Mouse (Mus musculus) heart, embryonic 11.5 days (tissue): ENCODE data around the gene Olfr433. TPM values are rescaled to one million over a fixed set of nuclear protein-coding genes. Genes with fewer than 3 reads are reported as not detected.
"Not testable (repeated sequence)": the region's sequence is repeated elsewhere in the genome, so short reads cannot be mapped to it uniquely, and the experiment has no call there.

Experiments
- ATAC-seq: fragments of 200-750 bp; cut with Nextera tagmentation; replicated peaks from 2 replicates; pipeline ENCODE4 v1.8.0; 2017; ENCODE audit warnings: moderate library complexity; ENCODE audit not compliant: insufficient number of reproducible peaks, low FRiP score, low TSS enrichment
- H3K27ac ChIP-seq: fragments of 300-500 bp; sonication (generic); 2 replicates; pipeline ENCODE4 v1.5.1; 2014; ENCODE audit warnings: mild to moderate bottlenecking, low read depth, low read length
- H3K27me3 ChIP-seq: fragments of 300-500 bp; sonication (generic); 2 replicates; pipeline ENCODE4 v1.6.1; 2014; ENCODE audit warnings: mild to moderate bottlenecking, low read length, mixed read lengths; ENCODE audit not compliant: control insufficient read depth, insufficient read depth
- H3K36me3 ChIP-seq: fragments of 300-500 bp; sonication (generic); 2 replicates; pipeline ENCODE4 v1.6.1; 2014; ENCODE audit warnings: mild to moderate bottlenecking, low read length, moderate library complexity, mixed read lengths; ENCODE audit not compliant: control insufficient read depth, insufficient read depth
- H3K4me1 ChIP-seq: fragments of 300-500 bp; sonication (generic); 2 replicates; pipeline ENCODE4 v1.6.1; 2014; ENCODE audit warnings: low read length; ENCODE audit not compliant: control insufficient read depth, insufficient read depth
- H3K4me2 ChIP-seq: fragments of 300-500 bp; sonication (generic); 2 replicates; pipeline ENCODE4 v1.6.1; 2014; ENCODE audit warnings: mild to moderate bottlenecking, moderate library complexity
- H3K4me3 ChIP-seq: fragments of 300-500 bp; sonication (generic); 2 replicates; pipeline ENCODE4 v1.5.1; 2014; ENCODE audit warnings: low read depth, low read length
- H3K9ac ChIP-seq: fragments of 300-500 bp; sonication (generic); 2 replicates; pipeline ENCODE4 v1.6.1; 2014; ENCODE audit warnings: mild to moderate bottlenecking, low read depth, low read length, moderate library complexity
- H3K9me3 ChIP-seq: fragments of 300-500 bp; sonication (generic); replicated peaks from 2 replicates; pipeline ENCODE4 v1.6.1; 2016; ENCODE audit warnings: low read length; ENCODE audit not compliant: control insufficient read depth
- WGBS: fragments of 180-500 bp; shearing (Covaris S2); extraction: QIAGEN DNeasy Blood & Tissue Kit; methylation state at CpG from one replicate; pipeline ENCODE4 v1.1.7; 2014; ENCODE audit not compliant: insufficient replicate concordance; 5-methylcytosine and 5-hydroxymethylcytosine counted together
- polyA plus RNA-seq: library from polyadenylated mRNA; unstranded; fragments of >200 nt; fragmentation: Nextera tagmentation; extraction: Ambion mirVana; gene quantifications from 2 replicates; pipeline ENCODE4 v1.2.1, GENCODE M21; 2014

Olfr433 gene
- 0.08 TPM in 1 of 2 replicates, not detected in the other for polyA plus RNA-seq

DNA sequence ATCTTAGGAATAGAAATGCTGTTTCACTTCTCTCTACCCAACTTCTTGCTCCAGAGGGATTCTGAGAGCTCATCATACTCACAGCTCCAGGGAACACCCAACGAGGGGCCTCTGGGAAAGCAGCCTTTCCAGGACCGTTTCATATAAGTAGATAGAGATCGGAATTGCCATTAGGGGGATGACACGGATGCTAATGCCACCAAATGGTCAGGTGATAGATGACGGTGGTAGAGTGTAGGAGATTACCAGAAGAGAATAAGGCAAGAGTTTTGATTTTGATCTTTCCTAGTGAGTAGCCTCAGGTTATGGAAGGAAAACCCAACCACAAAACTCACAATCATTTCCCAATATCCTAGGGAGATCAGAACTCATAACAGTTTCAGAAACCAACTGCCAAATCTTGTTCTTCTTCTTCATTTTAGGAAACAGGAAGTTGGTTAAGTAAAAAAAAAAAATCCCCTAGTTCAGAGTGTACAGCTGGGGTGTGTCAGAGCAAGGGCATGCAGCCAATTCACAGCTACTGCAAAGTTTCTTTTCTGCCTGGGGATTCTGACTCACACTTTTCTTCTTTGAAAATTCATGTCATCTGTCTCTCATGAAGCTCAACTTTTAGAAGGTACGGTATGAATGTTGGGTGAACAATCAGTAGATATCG is at the start of gene Olfr433:
Olfr433 (plus strand) TSS at position 183 of the 655 bp plus-strand sequence.
- ATAC-seq, result no peak
- no peak within 1 kb of the TSS for H3K4me2 ChIP-seq
- no peaks in the 10 kb centered on the region for H3K9me3 ChIP-seq
- H3K9ac ChIP-seq, result no peak within 1 kb of the TSS
- H3K4me3 ChIP-seq, result no peak within 1 kb of the TSS
- no peak within 1 kb of the TSS for H3K27ac ChIP-seq
- 64% methylated on average over 7 of the region's 7 CpGs for WGBS
- no peaks in the 10 kb centered on the region for H3K36me3 ChIP-seq
- no peaks in the 10 kb centered on the region for H3K27me3 ChIP-seq
- no peaks in the 10 kb centered on the region for H3K4me1 ChIP-seq

DNA sequence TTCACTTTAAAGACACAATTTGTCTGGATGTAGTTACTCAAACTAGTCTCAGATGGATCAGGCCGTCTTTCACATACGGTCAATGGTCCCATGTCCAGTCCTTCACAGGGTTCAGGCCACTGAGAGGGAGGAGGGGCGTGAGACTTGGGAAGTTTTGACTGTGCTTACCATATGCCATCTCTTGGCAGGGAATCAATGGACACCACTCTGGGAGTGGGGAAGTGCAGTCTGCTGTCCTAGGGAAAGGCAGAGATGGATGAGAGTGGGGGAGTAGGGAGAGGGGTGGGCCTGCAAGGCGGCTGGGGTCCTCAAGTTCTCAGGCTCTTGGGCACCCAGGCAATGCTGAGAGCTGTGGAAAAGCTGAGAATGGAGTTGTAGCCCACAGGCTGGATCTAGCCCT is 45.5 kb upstream of the Olfr433 start:
- Histone ChIP-seq H3K36me3 (no peaks in the 10 kb centered on the region), H3K4me3 (no peak overlapping the region), H3K27me3 (no peaks in the 10 kb centered on the region), H3K9ac (no peak overlapping the region), H3K9me3 (no peaks in the 10 kb centered on the region), H3K27ac (no peak overlapping the region), H3K4me1 (no peaks in the 10 kb centered on the region), H3K4me2 (no peak overlapping the region)
- ATAC-seq, result no peak
- 79% methylated on average over 4 of the region's 4 CpGs for WGBS

DNA sequence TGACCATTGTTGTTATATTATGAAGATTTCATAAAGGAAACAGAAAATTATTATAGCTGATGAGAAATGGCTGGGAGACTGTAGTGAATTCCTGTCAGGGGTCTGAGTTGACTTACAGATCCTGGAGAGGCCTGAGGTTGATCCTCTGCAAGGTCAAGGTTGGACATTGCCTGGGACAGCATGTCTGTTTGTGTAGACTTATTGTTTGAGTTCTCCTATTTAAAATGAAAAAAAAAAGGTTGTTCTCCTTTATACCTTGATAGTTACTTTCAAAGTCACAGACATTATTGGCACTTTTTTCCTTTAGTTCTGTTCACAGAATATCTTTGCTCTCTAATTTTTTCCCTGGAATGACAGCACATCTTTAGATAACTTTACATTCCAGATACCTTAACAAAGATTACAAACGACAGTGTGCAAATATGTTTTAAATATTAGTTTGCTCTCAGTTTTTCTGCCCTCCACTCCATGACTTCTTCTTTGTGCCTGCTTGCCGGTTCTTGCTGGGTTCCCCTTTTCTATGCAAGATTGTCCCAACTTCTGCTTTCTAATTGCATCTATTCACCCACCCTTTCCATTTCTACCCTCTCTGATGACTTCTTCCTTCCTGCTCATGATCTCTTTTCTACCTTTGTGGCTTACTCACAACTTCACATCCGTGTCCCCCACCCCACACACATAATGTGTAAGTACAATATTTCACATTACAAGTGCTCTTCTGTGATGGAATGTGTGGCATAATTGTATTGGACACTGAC is 36.0 kb upstream of the Olfr433 start:
- 42% methylated on average over 1 of the region's 3 CpGs for WGBS
- not testable (repeated sequence) for ATAC-seq, H3K9ac ChIP-seq, H3K27ac ChIP-seq, H3K4me2 ChIP-seq, H3K4me3 ChIP-seq, H3K36me3 ChIP-seq, H3K27me3 ChIP-seq, H3K9me3 ChIP-seq, H3K4me1 ChIP-seq

- not testable (repeated sequence) for H3K4me2 ChIP-seq, H3K27me3 ChIP-seq, H3K4me1 ChIP-seq, H3K4me3 ChIP-seq, ATAC-seq, H3K36me3 ChIP-seq, H3K9ac ChIP-seq, H3K9me3 ChIP-seq, H3K27ac ChIP-seq
Observed at GRCm38 (mm10) chr1:174007050-174007449, 33.5 kb upstream of the Olfr433 start.

DNA sequence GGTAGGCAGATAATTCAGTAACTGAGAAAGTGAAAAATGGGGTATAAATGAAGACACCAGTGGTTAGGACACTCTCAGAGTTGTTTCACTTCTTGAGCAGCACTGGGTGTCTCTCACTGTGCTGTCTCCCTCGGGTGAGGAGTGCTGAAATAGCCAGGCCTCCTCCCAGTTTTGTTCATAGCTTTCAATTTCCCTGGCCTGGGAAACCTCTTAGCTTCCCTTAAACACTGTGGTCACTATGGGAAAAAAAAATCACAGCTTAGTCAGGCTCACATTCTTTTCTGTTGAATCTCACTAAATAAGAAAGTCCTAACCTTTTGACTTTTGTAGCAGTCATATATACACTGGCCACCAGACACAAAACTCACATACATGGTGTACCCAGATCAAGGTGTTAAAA is 8.8 kb upstream of the Olfr433 start, which contains the start of gene Ifi205:
Ifi205 (minus strand) TSS at position 113 of the 400 bp plus-strand sequence.
- Histone ChIP-seq H3K4me3 (no peak within 1 kb of the TSS), H3K27me3 (no peaks in the 10 kb centered on the region), H3K4me2 (no peak within 1 kb of the TSS), H3K4me1 (no peaks in the 10 kb centered on the region), H3K36me3 (no peaks in the 10 kb centered on the region), H3K9me3 (no peaks in the 10 kb centered on the region), H3K27ac (no peak within 1 kb of the TSS), H3K9ac (no peak within 1 kb of the TSS)
- no peak for ATAC-seq
- WGBS, result 43% methylated on average over 1 of the region's 1 CpGs

GRCm38 (mm10) chr1:174035841-174036240 is 4.7 kb upstream of the Olfr433 start:
- Histone ChIP-seq H3K4me1 (no peaks in the 10 kb centered on the region), H3K36me3 (no peaks in the 10 kb centered on the region), H3K9ac (no peak overlapping the region), H3K9me3 (no peaks in the 10 kb centered on the region), H3K27me3 (no peaks in the 10 kb centered on the region), H3K4me2 (no peak overlapping the region), H3K27ac (no peak overlapping the region), H3K4me3 (no peak overlapping the region)
- WGBS, result 60% methylated on average over 4 of the region's 4 CpGs
- ATAC-seq, result no peak

DNA sequence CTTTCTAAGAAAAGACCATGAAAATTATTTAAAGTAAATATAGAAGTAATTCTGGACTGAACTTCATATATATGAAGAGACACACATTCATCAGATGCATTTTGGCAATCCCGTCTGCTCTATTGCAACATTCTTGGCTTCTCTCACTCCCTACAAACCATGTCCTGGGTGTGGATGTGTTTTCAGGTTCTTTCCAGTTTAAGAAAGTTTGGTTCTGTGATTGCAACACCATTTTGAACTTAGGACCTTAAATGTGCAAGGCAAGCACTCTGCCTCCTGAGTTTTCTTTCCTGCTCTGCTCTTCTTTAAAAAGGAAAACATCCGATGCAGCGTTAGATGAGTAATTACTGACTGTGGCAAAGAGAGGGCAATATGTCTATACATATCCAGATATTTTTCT is 2.0 kb upstream of the Olfr433 start:
- Histone ChIP-seq H3K36me3 (no peaks in the 10 kb centered on the region), H3K9ac (no peak overlapping the region), H3K4me3 (no peak overlapping the region), H3K4me1 (no peaks in the 10 kb centered on the region), H3K27me3 (no peaks in the 10 kb centered on the region), H3K4me2 (no peak overlapping the region), H3K9me3 (no peaks in the 10 kb centered on the region), H3K27ac (no peak overlapping the region)
- no peak for ATAC-seq
- 85% methylated on average over 3 of the region's 3 CpGs for WGBS

DNA sequence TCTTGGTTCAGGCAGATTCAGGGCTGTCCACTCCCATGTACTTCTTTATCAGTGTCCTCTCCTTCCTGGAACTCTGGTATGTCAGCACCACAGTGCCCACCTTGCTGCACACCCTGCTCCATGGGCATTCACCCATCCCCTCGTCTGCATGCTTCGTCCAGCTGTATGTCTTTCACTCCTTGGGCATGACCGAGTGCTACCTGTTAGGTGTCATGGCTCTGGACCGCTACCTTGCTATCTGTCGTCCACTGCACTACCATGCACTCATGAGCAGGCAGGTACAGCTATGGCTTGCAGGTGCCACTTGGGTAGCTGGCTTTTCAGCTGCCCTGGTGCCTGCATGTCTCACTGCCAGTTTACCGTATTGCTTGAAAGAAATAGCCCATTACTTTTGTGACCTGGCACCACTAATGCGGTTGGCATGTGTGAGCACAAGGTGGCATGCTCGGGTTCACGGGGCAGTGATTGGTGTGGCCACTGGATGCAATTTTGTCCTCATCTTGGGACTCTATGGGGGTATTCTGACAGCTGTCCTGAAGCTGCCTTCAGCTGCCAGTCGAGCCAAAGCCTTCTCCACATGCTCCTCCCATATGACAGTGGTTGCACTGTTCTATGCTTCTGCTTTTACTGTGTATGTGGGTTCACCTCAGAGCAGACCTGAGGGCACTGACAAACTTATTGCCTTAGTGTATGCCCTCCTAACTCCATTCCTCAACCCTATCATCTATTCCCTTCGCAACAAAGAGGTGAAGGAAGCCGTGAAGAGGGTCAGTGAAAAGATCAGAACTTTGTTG is 1.8 kb downstream of the Olfr433 start:
- not testable (repeated sequence) for H3K9me3 ChIP-seq, H3K4me3 ChIP-seq, H3K27ac ChIP-seq, H3K4me1 ChIP-seq, H3K36me3 ChIP-seq, H3K27me3 ChIP-seq, H3K9ac ChIP-seq, H3K4me2 ChIP-seq
- 80% methylated on average over 12 of the region's 12 CpGs for WGBS
- 0 out of 2 replicates have a peak, but pooled peaks have one; percentile 22 for ATAC-seq
